Mouse (Mus musculus) kidney, adult 2 months (tissue): ENCODE measurements at regions not wholly inside any gene's neighbourhood (a gene's known extent, or its start where the extent isn't known, plus 50 kb on each side); places are given as distances from the start of the nearest gene placed in this dataset.
A peak's percentile ranks its signal among the peaks of the same experiment; 100 is the strongest.
"Not testable (repeated sequence)": the region's sequence is repeated elsewhere in the genome, so short reads cannot be mapped to it uniquely, and the experiment has no call there.

Source experiments
- DNase-seq: peaks from one replicate; pipeline ENCODE4 v3.0.0; 2021
- H3K27ac ChIP-seq: fragments of 200-500 bp; 2 replicates; pipeline ENCODE4 v1.5.1; 2012; ENCODE audit warnings: low read depth, low read length, control low read depth, inconsistent platforms; ENCODE audit not compliant: insufficient read depth
- H3K27me3 ChIP-seq: fragments of 200-500 bp; replicated peaks from 2 replicates; pipeline ENCODE4 v1.6.1; 2012; ENCODE audit warnings: mild to moderate bottlenecking, moderate library complexity, low read length, inconsistent platforms; ENCODE audit not compliant: control insufficient read depth, insufficient read depth
- H3K36me3 ChIP-seq: fragments of 200-500 bp; 2 replicates; pipeline ENCODE4 v1.6.1; 2012; ENCODE audit warnings: mild to moderate bottlenecking, moderate library complexity, low read length, inconsistent platforms; ENCODE audit not compliant: control insufficient read depth, insufficient read depth
- H3K4me1 ChIP-seq: fragments of 200-500 bp; 2 replicates; pipeline ENCODE4 v1.6.1; 2011; ENCODE audit warnings: low read length; ENCODE audit not compliant: control insufficient read depth, insufficient read depth
- H3K4me3 ChIP-seq: fragments of 200-500 bp; 2 replicates; pipeline ENCODE4 v1.5.1; 2011; ENCODE audit warnings: mild to moderate bottlenecking, low read depth, low read length, control low read depth; ENCODE audit not compliant: insufficient read depth
- CTCF ChIP-seq: fragments of 200-500 bp; conservative IDR thresholded peaks from 2 replicates; pipeline ENCODE4 v1.5.1; 2011; ENCODE audit warnings: low read depth, mild to moderate bottlenecking, control low read depth, low read length, moderate library complexity, mixed read lengths; ENCODE audit not compliant: insufficient read depth, insufficient read length
- POLR2A ChIP-seq: fragments of 200-500 bp; IDR thresholded peaks from one replicate; pipeline ENCODE4 v1.6.1; 2011; ENCODE audit warnings: low read depth, low read length, control low read depth
- WGBS: fragments of 180-500 bp; shearing (Covaris S2); methylation state at CpG from one replicate; pipeline ENCODE4 v1.1.7; 2018; 5-methylcytosine and 5-hydroxymethylcytosine counted together

DNA sequence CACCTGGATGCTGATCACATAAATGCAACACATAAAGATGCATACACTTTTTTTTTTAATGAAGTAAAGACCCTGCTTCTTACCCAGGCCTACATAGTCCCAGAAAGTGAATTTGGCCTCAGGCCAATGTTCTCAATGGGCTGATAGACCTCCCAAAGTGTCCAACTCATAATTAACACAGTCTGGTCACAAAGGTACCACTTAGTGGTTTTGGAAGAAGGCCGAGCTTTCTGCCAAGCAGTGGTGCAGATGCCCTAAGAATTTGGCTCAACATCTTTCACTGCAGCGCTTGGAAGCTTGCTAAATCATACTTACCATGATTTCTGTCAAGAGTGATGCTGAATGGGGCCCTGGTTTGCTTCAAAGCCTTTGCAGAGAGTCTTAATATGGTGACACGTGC lies 706.4 kb upstream of the Rag2 start:
- WGBS: 80% methylated on average over 3 of the region's 3 CpGs
- no peaks in the 10 kb centered on the region for H3K27me3 ChIP-seq
- H3K36me3 ChIP-seq: no peaks in the 10 kb centered on the region
- no peak overlapping the region for H3K4me3 ChIP-seq
- no peak for DNase-seq
- no peak overlapping the region for H3K27ac ChIP-seq
- TF ChIP-seq POLR2A: no peak
- no peak for TF ChIP-seq CTCF
- no peaks in the 10 kb centered on the region for H3K4me1 ChIP-seq

DNA sequence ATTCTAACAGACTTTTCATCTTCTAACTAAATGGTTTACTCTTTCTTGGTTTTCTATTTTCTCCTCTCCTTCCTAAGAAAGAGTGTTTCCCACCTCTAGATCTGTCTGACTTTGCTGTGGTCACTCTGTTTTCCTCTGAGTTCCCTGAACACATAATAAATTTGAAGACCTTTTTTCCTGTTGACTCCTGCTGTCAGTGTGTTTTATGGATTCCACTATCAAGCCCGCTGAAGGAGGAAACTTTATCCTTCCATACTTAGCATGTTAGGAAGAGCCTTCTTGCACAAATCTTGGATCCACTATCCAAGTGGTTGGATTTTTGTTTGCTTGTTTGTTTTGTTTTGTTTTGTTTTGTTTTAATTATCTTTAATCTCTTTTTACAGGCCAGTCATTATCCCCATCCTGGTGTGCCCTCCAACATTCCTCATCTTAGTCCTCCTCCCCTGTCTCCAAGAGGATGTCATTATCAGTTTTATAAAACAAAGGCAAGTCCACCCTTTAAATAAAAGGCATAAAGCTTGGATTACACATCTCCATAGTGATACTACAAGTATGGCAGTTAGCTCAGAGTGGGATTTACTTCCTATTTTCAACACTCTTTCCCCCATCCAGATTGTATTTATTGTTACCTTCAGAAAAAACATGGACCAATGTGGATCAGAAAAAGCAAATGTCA lies 704.8 kb upstream of the Rag2 start:
- no peak for DNase-seq
- Histone ChIP-seq H3K27ac (no peak overlapping the region), H3K27me3 (no peaks in the 10 kb centered on the region), H3K4me3 (no peak overlapping the region), H3K36me3 (no peaks in the 10 kb centered on the region), H3K4me1 (no peaks in the 10 kb centered on the region)
- WGBS: 17% methylated on average over 1 of the region's 1 CpGs
- no peak for TF ChIP-seq POLR2A
- TF ChIP-seq CTCF: no peak

DNA sequence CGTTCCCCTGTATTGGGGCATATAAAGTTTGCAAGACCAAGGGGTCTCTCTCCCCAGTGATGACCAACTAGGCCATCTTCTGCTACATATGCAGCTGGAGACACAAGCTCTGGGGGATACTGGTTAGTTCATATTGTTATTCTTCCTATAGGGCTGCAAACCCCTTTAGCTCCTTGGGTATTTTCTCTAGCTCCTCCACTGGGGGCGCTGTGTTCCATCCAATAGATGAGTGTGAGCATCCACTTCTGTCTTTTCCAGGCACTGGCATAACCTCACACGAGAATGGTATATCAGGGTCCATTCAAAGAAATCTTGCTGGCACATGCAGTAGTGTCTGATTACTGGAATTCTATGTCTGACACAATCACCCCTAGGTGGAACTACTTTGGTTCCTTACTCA lies 675.9 kb upstream of the Rag2 start:
- not testable (repeated sequence) for H3K4me3 ChIP-seq, DNase-seq, H3K27me3 ChIP-seq, H3K27ac ChIP-seq, H3K36me3 ChIP-seq, H3K4me1 ChIP-seq
- WGBS: 42% methylated on average over 3 of the region's 3 CpGs
- peak; percentile 36; the same call in 1 of the 2 replicates for TF ChIP-seq CTCF

DNA sequence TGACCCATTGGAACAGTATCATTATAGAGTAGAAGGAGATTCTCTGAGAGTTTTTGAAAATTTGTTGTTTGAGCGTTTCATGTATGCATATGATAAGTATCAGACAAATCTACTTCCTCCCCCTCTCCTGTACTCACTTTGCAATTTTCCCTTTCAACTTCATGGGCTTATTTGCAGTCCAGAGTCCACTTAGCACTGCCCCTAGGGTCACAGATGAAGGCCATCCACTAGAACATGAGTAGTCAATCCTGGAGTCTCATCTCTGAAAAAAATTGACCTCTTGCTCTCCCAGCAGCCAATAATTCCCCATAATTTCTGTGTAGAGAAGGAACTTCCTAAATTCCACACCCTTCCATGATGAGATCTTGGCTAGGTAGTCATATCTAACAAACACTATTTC lies 665.1 kb upstream of the Rag2 start:
- no peaks in the 10 kb centered on the region for H3K36me3 ChIP-seq
- DNase-seq: no peak
- TF ChIP-seq CTCF: no peak
- TF ChIP-seq POLR2A: no peak
- H3K27me3 ChIP-seq: no peaks in the 10 kb centered on the region
- H3K27ac ChIP-seq: no peak overlapping the region
- no peak overlapping the region for H3K4me3 ChIP-seq
- WGBS: 95% methylated on average over 1 of the region's 1 CpGs
- no peaks in the 10 kb centered on the region for H3K4me1 ChIP-seq

DNA sequence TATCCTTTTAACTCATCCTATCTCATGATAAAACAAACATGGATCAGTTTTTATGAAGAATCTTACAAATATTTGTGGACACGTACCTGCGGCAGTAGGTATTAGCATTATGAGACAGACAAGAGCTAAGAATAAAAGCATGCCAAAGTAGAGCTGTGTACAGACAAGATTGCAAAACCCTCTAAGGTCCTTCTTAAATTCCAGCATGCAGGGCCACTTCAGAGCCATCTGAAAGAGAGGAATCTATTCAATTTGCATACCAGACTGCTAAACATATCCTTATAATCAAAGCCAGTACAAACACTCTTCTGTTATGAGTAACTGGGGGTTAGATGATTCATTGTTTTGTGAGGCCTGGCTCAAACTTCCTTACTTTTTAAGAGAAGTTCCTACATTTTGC lies 659.9 kb upstream of the Rag2 start:
- TF ChIP-seq POLR2A: no peak
- TF ChIP-seq CTCF: no peak
- Histone ChIP-seq H3K27ac (no peak overlapping the region), H3K27me3 (no peaks in the 10 kb centered on the region), H3K4me3 (no peak overlapping the region), H3K36me3 (no peaks in the 10 kb centered on the region), H3K4me1 (no peaks in the 10 kb centered on the region)
- no peak for DNase-seq
- 90% methylated on average over 2 of the region's 2 CpGs for WGBS

DNA sequence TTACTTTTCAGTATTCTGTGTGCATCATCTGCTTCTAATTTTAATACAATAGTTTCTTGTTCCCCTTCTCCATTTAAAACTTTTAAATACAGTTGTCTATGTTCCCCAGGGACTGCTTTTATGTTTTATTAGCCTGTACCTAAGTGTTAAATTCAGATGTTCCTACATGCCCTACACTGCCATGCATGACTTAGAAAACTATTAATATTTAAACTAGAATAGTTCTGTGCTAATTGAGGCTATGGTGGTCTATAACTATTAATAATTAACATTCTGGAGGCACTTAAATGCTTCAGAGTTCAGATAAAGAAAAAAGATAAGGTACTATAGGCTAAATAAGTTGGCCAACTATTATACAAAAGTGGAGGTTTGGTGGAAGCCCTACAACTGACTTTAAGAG lies 647.3 kb upstream of the Rag2 start:
- no peak overlapping the region for H3K4me3 ChIP-seq
- H3K4me1 ChIP-seq: no peaks in the 10 kb centered on the region
- no peaks in the 10 kb centered on the region for H3K36me3 ChIP-seq
- no peak overlapping the region for H3K27ac ChIP-seq
- no peaks in the 10 kb centered on the region for H3K27me3 ChIP-seq
- no peak for TF ChIP-seq CTCF
- TF ChIP-seq POLR2A: no peak
- peak; percentile 5 for DNase-seq

DNA sequence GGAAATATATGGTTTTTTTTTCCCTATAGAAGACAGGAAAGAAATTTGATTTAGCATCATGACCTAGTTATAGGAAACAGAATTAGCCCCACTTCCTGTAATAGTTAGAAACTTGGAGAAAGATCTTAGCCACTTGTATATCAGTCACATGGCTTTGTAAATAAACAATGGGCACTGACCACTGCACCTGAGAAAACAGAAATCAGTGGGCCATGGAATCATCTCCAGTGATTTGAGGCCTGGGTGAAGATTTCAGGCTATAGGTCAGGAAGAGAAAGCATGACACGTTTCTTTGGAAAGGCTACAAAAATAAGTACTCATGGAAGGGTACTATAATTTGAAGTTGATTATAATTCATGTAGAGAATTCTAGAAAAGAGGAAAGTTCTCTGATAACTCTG lies 642.2 kb upstream of the Rag2 start:
- no peak for DNase-seq
- no peak overlapping the region for H3K27ac ChIP-seq
- no peaks in the 10 kb centered on the region for H3K4me1 ChIP-seq
- no peak for TF ChIP-seq CTCF
- TF ChIP-seq POLR2A: no peak
- 16% methylated on average over 1 of the region's 1 CpGs for WGBS
- no peaks in the 10 kb centered on the region for H3K27me3 ChIP-seq
- H3K4me3 ChIP-seq: no peak overlapping the region
- no peaks in the 10 kb centered on the region for H3K36me3 ChIP-seq

DNA sequence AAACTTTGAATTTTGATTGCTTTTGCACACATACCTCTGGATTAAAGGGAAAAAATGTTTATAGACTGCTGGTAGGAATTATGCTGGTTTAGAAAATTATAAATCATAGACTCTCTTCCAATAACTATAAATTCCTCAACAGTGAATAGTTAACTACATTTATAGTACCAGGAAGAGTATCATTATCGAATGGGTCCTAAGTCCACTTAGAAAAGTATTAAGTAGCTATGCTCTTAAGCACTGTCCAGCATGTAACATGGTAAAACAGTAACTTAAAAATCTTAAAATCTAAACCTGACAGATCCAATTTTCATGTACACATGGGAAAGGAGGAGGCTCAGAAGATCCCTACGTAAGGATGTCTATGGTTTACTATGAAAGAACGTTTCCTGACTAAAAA lies 609.2 kb upstream of the Rag2 start:
- H3K36me3 ChIP-seq: no peaks in the 10 kb centered on the region
- H3K27ac ChIP-seq: no peak overlapping the region
- H3K4me1 ChIP-seq: no peaks in the 10 kb centered on the region; the same call in 1 of the 2 replicates
- no peak overlapping the region for H3K4me3 ChIP-seq
- WGBS: 55% methylated on average over 3 of the region's 3 CpGs
- no peak for DNase-seq
- TF ChIP-seq POLR2A: no peak
- no peak for TF ChIP-seq CTCF
- H3K27me3 ChIP-seq: no peaks in the 10 kb centered on the region
